Mouse (Mus musculus): ENCODE data around the gene Tacr2.

GRCm38 (mm10) chr10:62306483-62306882 is 54.2 kb downstream of the Tacr2 start:
- TF ChIP-seq EP300 (IDR thresholded peaks at IDR 0.05; ENCODE audit: low read depth in 1 of 2, low read length in 2 of 2) (no peak), GATA1 (IDR thresholded peaks at IDR 0.05; ENCODE audit: low read depth, low read length) (no peak), ETS1 (IDR thresholded peaks at IDR 0.05; ENCODE audit: low read depth, low read length) (no peak), RAD21 (IDR thresholded peaks at IDR 0.05; ENCODE audit: low read depth, low read length) (no peak), POLR2A (IDR thresholded peaks at IDR 0.05; ENCODE audit: control insufficient read depth in 1 of 2, insufficient read depth in 1 of 2, low read depth in 1 of 2, low read length in 2 of 2, poor library complexity in 1 of 2) (no peak)

All from MEL (cell line).